Mouse (Mus musculus): ENCODE measurements around the gene Wdr82.
A peak's percentile ranks its signal among the peaks of the same experiment; 100 is the strongest.

The Wdr82 gene

GRCm38 (mm10) chr9:106198962-106199458 is 28.3 kb downstream of the Wdr82 start:
- DNase-seq (ENCODE audit: low spot score): peak; percentile 88

GRCm38 (mm10) chr9:106199535-106200272 is 29.0 kb downstream of the Wdr82 start, which contains the start of gene Ppm1m:
TSS of gene Ppm1m (minus strand) at chr9:106199746.
- no peak for DNase-seq (ENCODE audit: low spot score)

DNA sequence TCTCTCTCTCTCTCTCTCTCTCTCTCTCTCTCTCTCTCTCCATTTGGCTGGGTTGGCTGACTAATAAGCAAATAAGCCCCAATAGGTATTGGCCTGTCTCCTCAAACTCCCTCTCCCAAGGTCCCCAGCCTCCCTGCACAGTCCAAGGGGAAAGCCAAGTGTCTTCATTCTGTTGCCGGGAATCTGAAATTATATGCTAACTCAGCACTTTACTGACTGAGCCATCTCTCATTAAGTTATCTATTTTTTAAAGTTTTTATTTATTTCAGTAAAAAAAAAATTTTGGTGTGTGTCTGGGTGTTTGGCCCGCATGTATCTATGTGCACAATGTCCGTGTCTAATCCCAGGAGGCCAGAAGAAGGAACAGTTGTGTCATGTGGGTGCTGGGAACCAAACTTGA is 31.2 kb downstream of the Wdr82 start:
- DNase-seq (ENCODE audit: low spot score): no peak

- peak; percentile 95 for DNase-seq (ENCODE audit: low spot score)
These were observed 32.3 kb downstream of the Wdr82 start, which contains the start of gene Twf2 for GRCm38 (mm10) chr9:106202819-106203636. TSS of gene Twf2 (plus strand) at chr9:106203108.

- no peak for DNase-seq (ENCODE audit: low spot score)
These were observed 33.5 kb downstream of the Wdr82 start for GRCm38 (mm10) chr9:106203990-106204851.

DNA sequence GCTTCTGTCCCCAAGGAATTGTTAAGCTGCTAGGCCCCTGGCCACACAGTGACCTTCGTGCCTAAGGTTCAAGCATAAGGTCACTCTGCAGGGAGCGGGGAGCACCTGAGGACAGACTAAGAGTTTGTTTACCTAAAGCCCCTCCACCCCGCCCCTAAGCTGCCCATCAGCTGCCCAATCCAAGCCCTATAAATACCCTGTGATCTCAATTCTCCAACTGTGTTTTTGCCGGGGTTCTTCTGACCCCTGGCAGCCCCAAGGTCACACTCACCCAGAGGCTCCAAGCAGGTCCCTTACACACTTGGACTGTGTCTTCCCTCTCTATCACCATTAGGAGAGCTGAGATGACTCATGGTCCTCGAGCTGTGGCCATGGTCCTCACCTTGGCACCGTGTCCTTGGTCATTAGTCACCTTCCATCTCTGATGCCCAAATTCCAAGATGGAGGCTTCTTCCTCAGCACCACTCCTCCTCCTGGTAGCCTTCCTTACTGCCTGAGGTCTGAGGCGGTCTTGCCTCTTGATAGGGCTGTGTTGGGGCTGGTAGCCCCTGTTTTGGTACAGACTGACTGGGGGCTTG is 35.1 kb downstream of the Wdr82 start:
- no peak for DNase-seq (ENCODE audit: low spot score)

- DNase-seq (ENCODE audit: low spot score): no peak
These were observed 35.8 kb downstream of the Wdr82 start for GRCm38 (mm10) chr9:106206515-106206914.

GRCm38 (mm10) chr9:106208181-106208580 is 37.5 kb downstream of the Wdr82 start:
- no peak for DNase-seq (ENCODE audit: low spot score)

DNA sequence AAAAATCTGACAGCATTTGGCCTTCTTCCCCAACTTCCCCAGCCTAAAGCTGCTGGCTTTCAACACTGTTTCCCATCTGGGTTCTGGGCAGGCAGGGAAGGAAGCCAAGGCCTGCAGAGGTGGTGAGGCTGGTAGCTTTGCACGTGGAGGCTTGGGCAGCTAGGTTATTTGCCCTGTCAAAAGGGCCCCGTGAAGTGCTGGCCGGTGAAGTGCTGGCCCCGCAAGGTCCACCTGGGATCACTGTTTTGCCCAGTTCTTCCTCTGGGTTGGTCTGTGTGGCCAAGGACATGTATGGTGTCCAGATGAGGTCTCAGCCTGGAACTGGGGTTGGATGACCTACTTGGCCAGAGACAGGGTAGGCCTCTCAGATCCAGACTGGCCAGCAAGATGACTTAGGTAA is 39.2 kb downstream of the Wdr82 start:
- DNase-seq (ENCODE audit: low spot score): no peak

- peak; percentile 33 for DNase-seq (ENCODE audit: low spot score)
These were observed 40.3 kb downstream of the Wdr82 start for GRCm38 (mm10) chr9:106210853-106211609.

DNA sequence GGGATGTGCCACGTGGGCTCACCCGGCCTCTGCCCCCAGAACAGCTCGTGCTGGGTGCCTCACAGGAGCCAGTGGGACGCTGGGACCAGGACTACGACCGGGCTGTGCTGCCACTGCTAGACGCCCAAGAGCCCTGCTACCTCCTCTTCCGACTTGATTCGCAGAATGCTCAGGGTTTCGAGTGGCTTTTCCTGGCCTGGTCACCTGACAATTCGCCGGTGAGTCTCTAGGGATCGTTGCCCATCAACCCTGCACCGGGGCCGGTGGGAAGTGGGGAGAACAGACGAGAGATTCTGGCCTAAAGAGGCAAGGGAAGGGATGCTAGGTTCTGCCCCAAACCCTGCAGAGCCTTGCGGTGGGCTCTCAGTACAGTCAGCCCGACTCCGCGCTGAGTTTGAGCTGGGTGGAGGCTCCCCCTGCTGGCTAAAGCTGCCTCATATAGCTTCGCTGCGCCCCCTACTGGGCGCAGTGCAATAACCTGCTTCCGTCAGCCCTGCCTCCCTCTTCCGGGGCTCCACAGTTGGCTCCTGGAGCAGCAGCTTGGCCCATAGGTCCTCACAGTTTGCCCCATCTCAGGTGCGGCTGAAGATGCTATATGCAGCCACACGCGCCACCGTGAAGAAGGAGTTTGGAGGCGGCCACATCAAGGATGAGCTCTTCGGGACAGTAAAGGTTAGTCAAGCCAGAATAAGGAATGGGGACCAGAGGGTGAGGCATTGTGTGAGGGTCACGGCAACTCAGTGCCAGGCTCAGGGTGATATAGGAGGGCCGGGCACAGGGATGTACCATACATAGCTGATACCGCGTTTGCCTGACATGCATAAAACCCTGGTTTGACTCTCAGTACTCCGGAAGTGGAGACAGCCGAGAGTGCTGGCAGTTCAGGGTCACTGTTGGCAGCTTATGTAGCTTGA is 41.2 kb downstream of the Wdr82 start:
- peak; percentile 96 for DNase-seq (ENCODE audit: low spot score)

- no peak for DNase-seq (ENCODE audit: low spot score)
These were observed 41.9 kb downstream of the Wdr82 start for GRCm38 (mm10) chr9:106212594-106212981.

- DNase-seq (ENCODE audit: low spot score): no peak
These were observed 44.8 kb downstream of the Wdr82 start for GRCm38 (mm10) chr9:106215341-106216125.

DNA sequence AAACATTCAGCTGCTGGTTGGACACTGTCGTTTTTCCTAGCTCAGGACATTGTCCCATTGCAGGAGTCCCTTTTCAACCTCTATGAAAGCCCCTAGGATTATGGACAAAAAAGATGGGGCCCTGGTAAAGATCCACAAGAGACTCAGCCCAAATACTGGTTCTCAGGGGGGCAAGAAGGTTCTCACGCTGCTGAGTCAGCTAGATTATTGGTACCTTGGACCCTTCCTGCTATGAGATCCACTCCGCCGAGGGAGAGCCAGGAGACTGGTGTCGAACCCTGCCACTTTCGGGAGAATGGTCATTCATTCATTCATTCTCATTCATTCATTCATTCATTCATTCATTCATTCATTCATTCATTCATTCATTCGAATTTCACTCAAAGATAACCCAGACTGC is 46.2 kb downstream of the Wdr82 start:
- no peak for DNase-seq (ENCODE audit: low spot score)

DNA sequence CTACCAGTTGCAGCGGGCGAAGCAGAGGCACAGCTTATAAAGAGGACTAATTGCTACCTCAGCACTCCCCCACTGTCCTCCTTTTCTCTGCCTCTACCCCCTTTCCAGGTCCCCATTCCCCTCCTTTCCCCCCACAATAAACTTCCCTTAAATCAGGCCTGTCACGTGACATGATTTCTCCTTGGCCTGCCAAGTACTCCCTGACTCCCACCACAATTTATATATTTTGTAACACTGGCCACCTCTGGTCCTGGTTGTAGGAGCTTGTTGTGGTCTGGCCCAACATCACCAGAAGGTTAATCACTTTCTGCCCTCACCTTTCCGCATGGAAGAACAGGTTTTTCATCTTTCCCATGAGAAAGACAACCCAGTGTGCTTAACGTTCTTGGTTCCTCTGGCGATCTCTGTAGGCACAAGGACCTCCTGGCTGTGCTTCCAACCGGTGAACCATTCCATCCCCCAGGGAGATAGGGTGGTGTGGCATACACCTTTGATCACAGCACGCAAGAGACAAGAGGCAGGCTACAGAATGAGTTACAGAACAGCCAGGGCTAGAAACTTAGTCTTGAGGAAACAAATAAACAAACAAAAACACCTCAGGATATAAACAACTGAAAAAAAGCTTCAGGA is 50.3 kb downstream of the Wdr82 start:
- no peak for DNase-seq (ENCODE audit: low spot score)

GRCm38 (mm10) chr9:106222261-106222851 is 51.6 kb downstream of the Wdr82 start, which contains the start of gene Tlr9:
TSS of gene Tlr9 (plus strand) at chr9:106222598.
- DNase-seq (ENCODE audit: low spot score): no peak

DNA sequence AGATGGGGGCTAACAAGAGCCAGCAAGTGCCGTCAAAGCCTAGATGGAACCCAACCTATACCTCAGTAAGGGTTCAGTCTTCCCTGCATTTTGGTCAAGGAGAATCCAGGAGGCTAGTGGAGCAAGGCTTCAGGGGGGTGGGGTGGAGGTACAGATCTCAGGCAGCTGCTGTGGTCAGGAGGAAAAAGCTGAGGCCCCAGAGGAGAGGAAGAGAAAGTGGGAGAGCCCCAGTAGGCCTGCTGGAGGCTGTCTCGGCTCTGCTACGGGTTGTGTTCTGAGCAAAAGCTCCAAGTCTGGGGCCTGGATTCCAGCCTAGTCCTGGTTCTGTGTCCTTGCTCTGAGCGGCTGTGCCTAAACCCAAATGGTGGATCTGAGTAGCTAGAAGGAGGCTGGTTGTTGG is 52.3 kb downstream of the Wdr82 start:
- no peak for DNase-seq (ENCODE audit: low spot score)
